Mouse (Mus musculus) macrophage (primary cell): ENCODE data around the gene Mxi1. TPM values are rescaled to one million over a fixed set of nuclear protein-coding genes. Genes with fewer than 3 reads are reported as not detected.

Experiments
- H3K27ac ChIP-seq: fragments of 350-480 bp; formaldehyde crosslinking; 2 replicates; pipeline ENCODE4 v1.9.0; 2021
- H3K36me3 ChIP-seq: fragments of 350-480 bp; formaldehyde crosslinking; 2 replicates; pipeline ENCODE4 v1.9.0; 2021; ENCODE audit errors: inconsistent target
- H3K4me3 ChIP-seq: fragments of 350-480 bp; formaldehyde crosslinking; 2 replicates; pipeline ENCODE4 v1.9.0; 2021; ENCODE audit errors: inconsistent target
- H3K79me2 ChIP-seq: fragments of 350-480 bp; formaldehyde crosslinking; 2 replicates; pipeline ENCODE4 v1.9.0; 2021; ENCODE audit errors: inconsistent target
- WGBS: methylation state at CpG from one replicate; pipeline ENCODE4 v1.1.7; 2026; ENCODE audit warnings: inconsistent platforms; ENCODE audit not compliant: missing documents; 5-methylcytosine and 5-hydroxymethylcytosine counted together
- polyA plus RNA-seq: library from polyadenylated mRNA; stranded (reverse); fragments of 250-400 nt; gene quantifications from 3 replicates; pipeline ENCODE4 v1.2.4, GENCODE M21; 2018; ENCODE audit warnings: inconsistent platforms

Gene Mxi1
- polyA plus RNA-seq, 1 experiment from 2014 or later = 18.3 TPM

GRCm38 (mm10) chr19:53282571-53282970 is 27.7 kb upstream of the Mxi1 start:
- Histone ChIP-seq H3K79me2 (no peaks in the 10 kb centered on the region), H3K4me3 (no peak overlapping the region), H3K27ac (no peak overlapping the region), H3K36me3 (no peaks in the 10 kb centered on the region)
- WGBS = 95% methylated on average over 10 of the region's 10 CpGs

GRCm38 (mm10) chr19:53283742-53284141 is 26.6 kb upstream of the Mxi1 start:
- H3K79me2 ChIP-seq = no peaks in the 10 kb centered on the region
- 96% methylated on average over 7 of the region's 7 CpGs for WGBS
- H3K4me3 ChIP-seq = no peak overlapping the region
- H3K27ac ChIP-seq = no peak overlapping the region
- no peaks in the 10 kb centered on the region for H3K36me3 ChIP-seq

GRCm38 (mm10) chr19:53284268-53285208 is 25.8 kb upstream of the Mxi1 start:
- no peaks in the 10 kb centered on the region for H3K79me2 ChIP-seq
- peak overlapping the region; percentile 31 for H3K27ac ChIP-seq
- no peaks in the 10 kb centered on the region for H3K36me3 ChIP-seq

GRCm38 (mm10) chr19:53296331-53297254 is 13.7 kb upstream of the Mxi1 start:
- Histone ChIP-seq H3K79me2 (no peaks in the 10 kb centered on the region), H3K36me3 (no peaks in the 10 kb centered on the region), H3K27ac (no peak overlapping the region), H3K4me3 (no peak overlapping the region)
- WGBS = 85% methylated on average over 22 of the region's 23 CpGs

More at GRCm38 (mm10) chr19:53284268-53285208, 25.8 kb upstream of the Mxi1 start:
- no peak overlapping the region for H3K4me3 ChIP-seq
- 18% methylated on average over 13 of the region's 20 CpGs for WGBS

- H3K4me3 ChIP-seq = no peak overlapping the region
- no peaks in the 10 kb centered on the region for H3K36me3 ChIP-seq
- WGBS = 89% methylated on average over 17 of the region's 17 CpGs
- H3K79me2 ChIP-seq = no peaks in the 10 kb centered on the region
- H3K27ac ChIP-seq = no peak overlapping the region
Measured at GRCm38 (mm10) chr19:53299156-53299828, 11.0 kb upstream of the Mxi1 start.

GRCm38 (mm10) chr19:53299829-53300181 is 10.5 kb upstream of the Mxi1 start:
- Histone ChIP-seq H3K4me3 (no peak overlapping the region), H3K79me2 (no peaks in the 10 kb centered on the region), H3K27ac (no peak overlapping the region), H3K36me3 (no peaks in the 10 kb centered on the region)
- 86% methylated on average over 4 of the region's 4 CpGs for WGBS

- Histone ChIP-seq H3K36me3 (no peaks in the 10 kb centered on the region), H3K79me2 (no peaks in the 10 kb centered on the region), H3K4me3 (no peak overlapping the region), H3K27ac (no peak overlapping the region)
- 13% methylated on average over 7 of the region's 7 CpGs for WGBS
Measured at GRCm38 (mm10) chr19:53303382-53303781, 6.9 kb upstream of the Mxi1 start.

GRCm38 (mm10) chr19:53305621-53306020 is 4.7 kb upstream of the Mxi1 start:
- 94% methylated on average over 8 of the region's 8 CpGs for WGBS
- H3K27ac ChIP-seq = no peak overlapping the region
- no peaks in the 10 kb centered on the region for H3K79me2 ChIP-seq
- H3K4me3 ChIP-seq = no peak overlapping the region
- no peaks in the 10 kb centered on the region for H3K36me3 ChIP-seq

- no peaks in the 10 kb centered on the region for H3K36me3 ChIP-seq
- no peak overlapping the region for H3K4me3 ChIP-seq
- H3K79me2 ChIP-seq = no peaks in the 10 kb centered on the region
- no peak overlapping the region for H3K27ac ChIP-seq
- WGBS = 86% methylated on average over 6 of the region's 11 CpGs
Measured at GRCm38 (mm10) chr19:53306706-53307105, 3.6 kb upstream of the Mxi1 start.

GRCm38 (mm10) chr19:53307219-53307618 is 3.1 kb upstream of the Mxi1 start:
- no peak overlapping the region for H3K4me3 ChIP-seq
- H3K27ac ChIP-seq = no peak overlapping the region
- WGBS = 91% methylated on average over 6 of the region's 6 CpGs
- H3K79me2 ChIP-seq = no peaks in the 10 kb centered on the region
- H3K36me3 ChIP-seq = no peaks in the 10 kb centered on the region

- H3K79me2 ChIP-seq = peaks cover 6% of the 10 kb centered on the region; the same call in 1 of the 2 replicates
- 88% methylated on average over 4 of the region's 4 CpGs for WGBS
- H3K27ac ChIP-seq = no peak overlapping the region
- H3K36me3 ChIP-seq = no peaks in the 10 kb centered on the region
- no peak overlapping the region for H3K4me3 ChIP-seq
Measured at GRCm38 (mm10) chr19:53309631-53310030, 687 bp upstream of the Mxi1 start.

- no peaks in the 10 kb centered on the region for H3K36me3 ChIP-seq
- H3K4me3 ChIP-seq = peak overlapping the region; percentile 66
- H3K79me2 ChIP-seq = peaks cover 19% of the 10 kb centered on the region; the same call in 1 of the 2 replicates
- H3K27ac ChIP-seq = peak overlapping the region; percentile 70
- under 1% methylated on average over 34 of the region's 48 CpGs for WGBS
Measured at GRCm38 (mm10) chr19:53310771-53311523, 629 bp downstream of the Mxi1 start.

- peak overlapping the region; percentile 70 for H3K27ac ChIP-seq
- WGBS = under 1% methylated on average over 34 of the region's 37 CpGs
Measured at GRCm38 (mm10) chr19:53311524-53312335, 1.4 kb downstream of the Mxi1 start.

More at GRCm38 (mm10) chr19:53311524-53312335, 1.4 kb downstream of the Mxi1 start:
- peaks cover 27% of the 10 kb centered on the region; the same call in 1 of the 2 replicates for H3K79me2 ChIP-seq
- no peaks in the 10 kb centered on the region for H3K36me3 ChIP-seq
- H3K4me3 ChIP-seq = peak overlapping the region; percentile 66
